ENCODE assay signal across 8 mouse cellular contexts in the genomic region with DNA sequence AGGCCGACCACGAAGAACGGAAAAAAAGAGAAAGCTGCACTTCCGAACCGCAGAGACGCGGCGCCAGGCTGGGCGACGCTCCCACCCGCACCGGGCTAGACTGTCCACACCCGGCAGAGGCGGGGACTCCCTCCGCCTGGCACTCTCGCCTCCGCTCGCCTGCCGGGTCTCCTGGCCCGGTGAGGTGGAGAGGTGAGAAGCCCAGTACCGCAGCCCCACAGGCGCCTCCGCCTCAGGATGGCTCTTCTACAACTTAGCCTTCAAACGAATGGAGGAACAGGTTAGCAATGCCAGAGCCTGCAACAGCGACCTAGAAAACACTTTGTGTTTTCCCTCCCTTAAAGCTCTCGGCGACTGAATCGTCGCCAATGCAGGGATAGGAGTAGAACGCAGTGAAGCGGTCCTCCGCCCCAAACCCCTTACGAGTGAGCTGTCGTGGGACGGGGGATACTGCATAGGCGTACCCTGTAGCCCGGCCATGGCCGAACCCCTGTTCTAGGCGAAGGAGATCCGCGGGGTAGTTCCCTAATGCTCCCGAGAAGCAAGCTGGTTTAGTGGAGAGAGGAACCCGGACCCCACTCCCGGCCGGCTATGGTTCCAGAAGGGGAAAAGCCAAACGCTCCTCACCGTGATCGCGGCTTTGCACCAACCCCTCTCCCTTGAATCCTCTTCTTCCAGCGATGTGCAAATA. TPM values are rescaled to one million over a fixed set of nuclear protein-coding genes. Genes with fewer than 3 reads are reported as not detected.
A peak's percentile ranks its signal among the peaks of the same experiment; 100 is the strongest.
DNase-seq lines count a peak whose midpoint lies in the region; ATAC-seq lines count a peak whose summit lies in the region.

No protein-coding gene starts in this region.

- peak overlapping the region; percentile 79 for H3K4me3 ChIP-seq in hindbrain, embryonic 12.5 days

- peaks cover 21% of the 10 kb centered on the region for H3K4me1 ChIP-seq in hindbrain, embryonic 12.5 days

- H3K27me3 ChIP-seq in hindbrain, embryonic 12.5 days, result no peaks in the 10 kb centered on the region

- H3K36me3 ChIP-seq in hindbrain, embryonic 12.5 days, result 0 out of 2 replicates have a peak, but pooled peaks cover 4% of the 10 kb centered on the region

- H3K4me2 ChIP-seq in hindbrain, embryonic 12.5 days (replicated peaks), result peak overlapping the region; percentile 86

- H3K9me3 ChIP-seq in hindbrain, embryonic 12.5 days (replicated peaks), result no peaks in the 10 kb centered on the region

- under 1% methylated on average over 50 of the region's 50 CpGs for WGBS in hindbrain, embryonic 12.5 days

- peak overlapping the region; percentile 96 for H3K9ac ChIP-seq in hindbrain, embryonic 12.5 days

- no peak for ATAC-seq in hindbrain, embryonic 12.5 days (ENCODE audit: low FRiP score)

- DNase-seq in NIH3T3 (ENCODE audit: low read depth), result peak; percentile 53
- peak; percentile 67 for DNase-seq in cerebellum, adult 8-10 months
- peak; percentile 25 for DNase-seq in frontal cortex, postnatal 14 days (ENCODE audit: low spot score in 2 of 2)
- DNase-seq in left cerebral cortex, adult 8-10 months (ENCODE audit: low spot score in 2 of 2), result peak; percentile 34 to 43
- peak; percentile 59 to 70 for DNase-seq in lung, postnatal 4 days
- peak; percentile 58 for DNase-seq in retina, embryonic 14.5 days (ENCODE audit: low spot score)
- peak; percentile 47 for DNase-seq in urinary bladder, postnatal 25 days (ENCODE audit: low spot score)

- peak overlapping the region; percentile 98 for H3K27ac ChIP-seq in hindbrain, embryonic 12.5 days

RNA-seq across cellular contexts. Expression of a gene that starts 0.5 kb away (rescaled TPM):
- 35.6 and 46.7 TPM in 2 replicates for polyA plus RNA-seq in hindbrain, embryonic 12.5 days (2016; fragmentation: Nextera tagmentation; extraction: Ambion mirVana)
- 10 to 100 TPM; 77.7 to 87.4 (median 83.9) TPM for total RNA-seq in left cerebral cortex, adult 8-10 months (2022)
